Mouse (Mus musculus) intestine, embryonic 14.5 days (tissue): ENCODE measurements around the gene Snx7. TPM values are rescaled to one million over a fixed set of nuclear protein-coding genes. Genes with fewer than 3 reads are reported as not detected.

Experiments
- microRNA-seq: library from miRNA; unstranded; fragments of <30 nt; microRNA quantifications from one replicate; pipeline ENCODE4, GENCODE M21; 2016
- polyA plus RNA-seq: library from polyadenylated mRNA; unstranded; fragments of >200 nt; fragmentation: Nextera tagmentation; extraction: Ambion mirVana; gene quantifications from 2 replicates; pipeline ENCODE4 v1.2.1, GENCODE M21; 2014

Snx7 gene
- polyA plus RNA-seq, 1 experiment from 2014 or later, result 63.6 TPM

Small RNA genes within 50 kb of the gene (microRNA-seq; reads per million reads assigned to microRNA genes)
- not detected for gene Gm24811
